Mouse (Mus musculus): ENCODE results near the gene Sectm1b.

Gene Sectm1b

DNA sequence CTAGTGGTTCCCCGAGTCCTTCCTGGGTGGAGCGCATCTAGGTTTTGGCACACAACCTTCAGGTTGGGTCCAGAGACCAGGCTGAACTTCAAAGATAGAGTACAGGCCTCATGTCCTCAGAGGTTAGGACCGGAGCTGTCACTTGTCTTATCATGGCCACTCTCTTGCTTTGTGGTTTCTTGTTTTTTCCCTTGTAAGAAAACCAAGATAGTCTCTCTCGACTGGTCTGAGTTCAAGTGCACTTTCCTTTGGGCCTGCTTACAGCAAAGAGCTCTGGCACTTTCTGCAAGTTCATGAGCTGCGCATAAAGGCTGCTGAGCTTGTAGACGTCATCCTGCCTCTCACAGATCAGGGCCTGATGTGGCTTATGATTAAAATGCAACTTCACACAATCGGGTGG, 36.1 kb downstream of the Sectm1b start:
- ATAC-seq (ENCODE audit: low TSS enrichment), result no peak

DNA sequence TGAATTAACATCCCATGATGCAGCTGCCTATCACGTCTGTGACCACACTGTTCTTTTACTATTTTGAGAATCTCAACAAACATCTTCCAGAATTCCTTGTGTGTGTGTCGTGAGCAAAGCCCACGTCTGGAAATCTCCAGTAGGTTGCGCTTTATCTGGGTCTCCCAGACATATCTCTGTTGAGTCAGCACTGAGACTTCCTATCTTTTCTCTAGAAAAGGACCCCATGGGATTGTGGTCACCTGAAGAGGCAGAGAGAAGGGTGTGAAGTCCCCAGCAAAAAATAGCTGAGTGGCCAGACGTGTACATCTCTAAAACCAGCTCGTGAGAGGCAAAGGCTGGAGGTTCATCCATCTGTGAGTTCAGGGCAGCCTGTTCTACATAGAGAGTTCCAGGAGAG, 39.2 kb downstream of the Sectm1b start:
- peak; percentile 76; the same call in 1 of the 2 replicates for ATAC-seq (ENCODE audit: low TSS enrichment)

DNA sequence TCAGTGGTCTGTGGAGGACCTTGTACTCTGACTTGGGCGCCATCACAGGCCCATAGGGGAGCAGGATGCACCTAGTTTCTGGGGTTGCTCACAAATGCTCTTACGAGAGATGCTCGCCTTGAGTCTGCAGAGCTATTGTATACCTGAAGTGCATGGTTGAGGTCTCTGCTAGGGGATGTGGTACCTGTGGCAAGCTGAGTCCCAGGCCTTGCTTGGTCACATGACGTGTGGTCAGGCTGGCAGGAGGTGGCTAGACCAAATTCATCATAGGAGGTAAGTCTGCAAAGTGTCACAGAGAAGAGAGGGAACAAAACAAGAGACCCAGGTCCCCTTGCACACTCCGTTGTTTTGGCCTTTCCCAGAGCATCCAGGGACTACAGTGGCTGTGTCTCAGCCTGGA, 43.9 kb downstream of the Sectm1b start:
- no peak for ATAC-seq (ENCODE audit: low TSS enrichment)

DNA sequence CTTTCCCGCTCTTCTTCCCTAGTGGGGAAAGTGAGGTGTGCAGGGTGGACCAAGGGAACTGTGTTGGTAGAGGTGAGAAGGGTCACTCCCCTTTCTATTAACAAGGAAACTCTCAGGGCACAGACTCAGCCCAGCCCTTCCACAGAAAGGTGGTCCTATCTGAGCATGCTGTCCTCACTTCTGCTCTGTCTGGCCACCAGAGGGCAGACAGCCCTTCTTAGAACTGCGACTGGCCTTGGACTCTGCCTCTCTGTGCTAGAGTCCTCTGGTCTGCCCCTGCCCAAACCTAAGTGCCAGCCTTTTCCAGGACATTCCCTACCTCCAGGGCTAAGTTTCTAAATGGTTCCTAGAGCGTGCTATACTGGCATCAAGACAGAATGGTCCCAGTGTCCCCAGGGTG, 45.7 kb downstream of the Sectm1b start:
- peak; percentile 55; the same call in 1 of the 2 replicates for ATAC-seq (ENCODE audit: low TSS enrichment)

DNA sequence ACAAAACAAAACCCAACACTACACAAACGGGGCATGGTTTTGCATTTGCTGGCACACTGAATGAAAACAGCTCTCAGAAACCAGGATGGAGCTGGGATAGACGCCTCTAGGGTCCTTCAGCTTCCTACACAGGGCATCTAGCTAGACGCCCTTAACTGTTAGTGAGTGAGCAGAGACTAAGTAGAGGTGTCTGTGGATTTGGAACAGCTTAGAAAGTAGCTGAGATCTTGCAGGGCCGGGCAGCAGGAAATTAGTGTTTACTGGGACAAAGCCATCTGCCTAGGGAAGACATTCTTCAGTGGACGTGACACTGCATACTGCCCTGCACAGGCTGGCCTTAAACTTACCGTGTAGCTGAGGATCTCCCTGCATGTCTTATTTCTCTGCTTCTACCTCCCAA, 47.9 kb downstream of the Sectm1b start:
- ATAC-seq (ENCODE audit: low TSS enrichment), result peak; percentile 3; the same call in 1 of the 2 replicates

DNA sequence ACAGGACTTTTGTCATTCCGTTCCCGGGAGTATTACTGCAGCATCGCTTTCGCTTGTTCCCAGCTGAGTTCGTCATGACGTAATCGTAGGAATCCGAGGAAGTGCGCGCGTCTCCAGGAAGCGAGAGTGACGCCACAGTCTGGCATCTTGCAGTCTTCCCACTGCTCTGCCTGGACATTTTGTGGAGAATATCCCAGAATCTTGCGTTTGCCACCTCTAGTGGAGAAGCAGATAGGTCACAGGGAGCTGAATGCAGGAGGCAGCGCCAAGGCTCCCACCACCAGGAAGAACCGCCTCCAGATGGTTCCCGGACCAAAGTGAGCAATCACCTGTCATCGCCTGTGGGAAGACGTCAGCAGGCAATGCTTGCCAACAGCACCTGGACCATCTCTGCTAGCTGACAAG, 48.5 kb downstream of the Sectm1b start:
- ATAC-seq (ENCODE audit: low TSS enrichment), result peak; percentile 64

DNA sequence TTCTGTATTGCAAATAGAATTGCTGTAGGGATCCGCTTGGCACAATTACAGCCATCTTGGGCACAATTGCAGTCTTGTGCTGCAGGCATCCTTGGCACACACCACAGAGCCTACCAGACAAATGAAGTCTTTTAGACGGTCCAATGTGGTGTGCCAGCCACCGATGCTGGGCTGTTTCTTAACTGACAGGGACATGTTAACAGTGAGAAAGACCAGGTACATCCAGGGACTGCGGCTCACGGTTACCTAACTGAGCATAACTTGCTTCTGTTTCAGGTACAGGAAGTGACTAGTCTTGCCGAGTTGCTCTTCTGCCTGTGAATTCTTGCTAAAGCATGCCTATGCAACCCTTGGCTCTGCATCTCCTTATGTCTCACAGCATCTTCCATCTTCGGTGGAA, 49.7 kb downstream of the Sectm1b start:
- no peak for ATAC-seq (ENCODE audit: low TSS enrichment)

DNA sequence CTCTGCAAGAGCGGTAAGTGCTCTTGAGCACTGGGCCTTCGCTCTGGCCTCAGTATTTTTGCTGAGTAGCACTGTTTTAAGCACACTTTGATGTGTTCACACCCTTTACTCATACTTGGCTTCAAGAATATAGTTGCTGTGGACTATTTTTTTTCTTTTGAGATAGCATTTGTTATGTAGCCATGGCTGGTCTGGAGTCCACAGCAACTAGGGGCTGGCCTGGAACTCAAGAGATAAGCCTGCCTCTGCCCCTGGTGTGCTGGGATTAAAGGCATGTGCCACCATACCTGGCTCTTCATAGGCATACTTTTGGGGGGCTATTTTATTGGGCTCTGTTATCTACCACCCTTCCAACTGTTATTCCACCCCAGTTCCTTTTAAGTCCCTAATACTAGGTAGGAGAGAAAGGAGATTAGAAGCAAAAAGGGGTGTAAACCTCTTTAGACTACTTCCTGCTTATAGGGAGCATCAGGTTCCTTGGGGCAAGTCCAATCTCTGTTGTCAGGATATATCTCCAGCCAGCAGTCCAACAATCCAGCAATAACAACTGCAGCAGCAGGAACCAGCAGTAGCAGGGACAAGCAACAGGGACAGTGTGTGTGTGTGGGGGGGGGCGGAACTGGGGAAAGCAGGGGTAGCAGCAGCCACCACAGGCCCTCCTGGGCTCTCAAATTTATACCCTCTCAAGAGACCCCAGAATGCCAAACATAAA, 53.2 kb downstream of the Sectm1b start:
- no peak for ATAC-seq (ENCODE audit: low TSS enrichment)

DNA sequence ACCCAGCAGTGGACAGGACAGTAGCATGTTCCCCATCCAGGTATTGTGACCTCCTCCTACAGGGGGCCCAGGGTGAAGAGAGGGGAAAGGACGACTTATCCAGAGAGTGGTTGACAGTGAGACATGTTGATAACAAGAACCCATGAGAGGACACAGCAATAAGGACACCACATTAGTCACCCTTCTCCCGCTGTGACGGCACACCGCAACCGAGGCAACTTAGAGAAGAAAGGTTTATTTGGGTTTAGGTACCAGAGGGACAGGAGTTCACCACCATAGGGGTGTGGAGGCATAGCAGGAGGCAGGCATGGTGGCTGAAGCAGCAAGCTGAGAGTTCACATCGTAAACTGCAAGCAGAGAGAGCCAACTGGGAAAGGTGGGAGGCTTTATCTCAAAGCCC, 57.2 kb downstream of the Sectm1b start:
- no peak for ATAC-seq (ENCODE audit: low TSS enrichment)

DNA sequence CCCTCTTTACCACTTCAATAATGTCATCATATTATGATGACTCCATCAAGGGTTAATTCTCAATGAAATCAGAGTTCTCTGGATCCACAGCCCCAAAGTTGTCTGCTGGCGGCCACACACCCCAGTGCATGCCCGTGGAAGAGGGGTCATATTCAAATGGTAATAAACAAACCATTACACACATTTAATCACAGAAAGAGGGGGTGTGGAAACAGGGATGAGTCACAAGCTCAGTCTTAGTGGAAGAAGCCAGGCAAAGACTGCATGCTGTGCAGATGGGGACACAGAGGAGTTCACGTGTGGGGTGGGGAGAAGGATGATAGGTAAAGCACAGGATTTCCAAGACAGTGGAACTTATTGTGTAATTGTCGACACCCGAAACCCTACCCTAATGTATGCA, 59.1 kb downstream of the Sectm1b start:
- ATAC-seq (ENCODE audit: low TSS enrichment), result peak; percentile 77; the same call in 1 of the 2 replicates

All from frontal cortex, adult (tissue).